Mouse (Mus musculus): ENCODE results near the gene Il9r. TPM values are rescaled to one million over a fixed set of nuclear protein-coding genes. Genes with fewer than 3 reads are reported as not detected.
A peak's percentile ranks its signal among the peaks of the same experiment; 100 is the strongest.

The Il9r gene
- polyA plus RNA-seq, 1 experiment: 27.6 TPM

DNA sequence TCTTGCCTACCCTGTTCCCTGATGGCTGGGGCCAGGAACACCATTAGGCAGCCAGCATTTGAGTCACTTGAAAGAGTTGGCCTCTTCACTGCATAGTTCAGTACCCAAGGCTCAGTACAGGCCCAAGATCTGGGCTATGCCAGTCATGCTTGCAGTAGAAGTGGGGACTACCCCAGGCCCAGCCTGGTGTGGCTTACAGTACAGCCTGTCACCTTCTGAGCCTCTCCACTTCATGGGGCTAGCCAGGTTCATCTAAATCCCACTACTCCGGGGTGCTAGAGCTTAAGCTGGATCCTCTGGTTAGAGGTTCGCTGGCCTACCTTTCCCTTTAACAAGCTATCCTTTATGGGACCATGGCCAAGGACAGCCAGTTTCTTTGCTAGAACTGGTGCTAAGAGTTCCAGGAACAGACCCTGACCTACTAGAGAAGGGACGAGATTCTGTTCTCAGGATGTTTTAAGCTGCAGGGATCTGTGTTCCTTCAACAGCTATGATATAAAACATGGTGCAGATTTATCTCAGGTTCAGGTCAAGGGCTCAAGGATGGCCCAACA is 28.3 kb upstream of the Il9r start:
- H3K4me3 ChIP-seq (ENCODE audit: extremely low read depth, insufficient read depth, insufficient read length): no peak overlapping the region
- peaks cover 17% of the 10 kb centered on the region for H3K36me3 ChIP-seq (ENCODE audit: control insufficient read depth, insufficient read depth, low read length)

DNA sequence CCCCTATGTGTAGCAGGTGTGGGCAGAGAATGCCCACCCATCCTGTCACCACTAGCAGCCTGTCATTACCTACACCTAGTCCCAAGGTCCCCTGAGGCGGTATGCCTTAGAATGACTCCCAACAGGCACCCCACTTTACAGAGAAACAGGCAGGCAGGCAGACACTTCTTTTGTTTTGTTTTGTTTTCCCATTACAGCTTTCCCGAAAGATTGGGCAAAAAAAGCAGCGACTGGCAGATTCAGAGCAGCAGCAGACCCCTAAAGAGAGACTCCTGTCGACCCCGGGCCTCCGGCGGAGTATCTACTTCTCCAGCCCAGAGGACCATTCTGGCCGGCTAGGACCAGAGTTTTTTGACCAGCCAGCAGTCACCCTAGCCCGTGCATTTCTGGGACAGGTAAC is 27.5 kb upstream of the Il9r start:
- H3K36me3 ChIP-seq (ENCODE audit: control insufficient read depth, insufficient read depth, low read length): peaks cover 10% of the 10 kb centered on the region
- no peaks in the 10 kb centered on the region for H3K27me3 ChIP-seq (ENCODE audit: control insufficient read depth, insufficient read depth, low read length)
- H3K27ac ChIP-seq (ENCODE audit: insufficient read depth, low read length): no peak overlapping the region
- TF ChIP-seq CTCF (IDR thresholded peaks at IDR 0.05; ENCODE audit: extremely low read depth, insufficient read depth, insufficient read length, insufficient replicate concordance) (no peak), POLR2A (IDR thresholded peaks at IDR 0.05; ENCODE audit: low read depth, low read length) (no peak)
- H3K4me1 ChIP-seq (ENCODE audit: control insufficient read depth, insufficient read depth, insufficient read length): peaks cover 12% of the 10 kb centered on the region
- DNase-seq (ENCODE audit: low read depth in 1 of 2, low spot score in 2 of 2): no peak
- no peak overlapping the region for H3K4me3 ChIP-seq (ENCODE audit: extremely low read depth, insufficient read depth, insufficient read length)
- WGBS: 96% methylated on average over 9 of the region's 9 CpGs

More for the DNA sequence above, 28.3 kb upstream of the Il9r start:
- peaks cover 6% of the 10 kb centered on the region for H3K4me1 ChIP-seq (ENCODE audit: control insufficient read depth, insufficient read depth, insufficient read length)
- DNase-seq (ENCODE audit: low read depth in 1 of 2, low spot score in 2 of 2): no peak
- WGBS: 93% methylated on average over 3 of the region's 3 CpGs
- no peak overlapping the region for H3K27ac ChIP-seq (ENCODE audit: insufficient read depth, low read length)
- no peaks in the 10 kb centered on the region for H3K27me3 ChIP-seq (ENCODE audit: control insufficient read depth, insufficient read depth, low read length)
- no peak for TF ChIP-seq CTCF (IDR thresholded peaks at IDR 0.05; ENCODE audit: extremely low read depth, insufficient read depth, insufficient read length, insufficient replicate concordance)
- TF ChIP-seq POLR2A (IDR thresholded peaks at IDR 0.05; ENCODE audit: low read depth, low read length): no peak

DNA sequence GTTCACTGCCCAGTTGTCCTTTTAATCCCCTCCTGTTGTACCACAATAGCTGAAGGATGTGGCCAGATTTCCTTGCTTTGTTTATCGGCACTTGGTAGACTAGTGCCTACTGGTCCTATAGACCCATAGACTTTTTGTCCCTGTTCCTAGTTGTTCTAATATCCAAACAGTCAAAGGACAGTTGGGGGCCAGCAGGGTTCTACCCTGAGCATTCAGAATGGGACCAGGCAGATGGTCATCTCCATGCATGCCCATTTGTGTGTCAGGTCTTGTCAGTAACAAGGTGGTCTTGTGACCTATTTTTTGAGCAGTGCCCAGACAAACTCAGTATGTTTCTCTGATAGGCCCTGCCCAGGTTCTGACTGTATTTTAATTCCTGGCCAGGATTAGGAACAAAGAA is 27.0 kb upstream of the Il9r start:
- Histone ChIP-seq H3K27ac (ENCODE audit: insufficient read depth, low read length) (no peak overlapping the region), H3K4me1 (ENCODE audit: control insufficient read depth, insufficient read depth, insufficient read length) (peaks cover 16% of the 10 kb centered on the region), H3K27me3 (ENCODE audit: control insufficient read depth, insufficient read depth, low read length) (peaks cover 3% of the 10 kb centered on the region; the same call in 1 of the 2 replicates), H3K4me3 (ENCODE audit: extremely low read depth, insufficient read depth, insufficient read length) (peak overlapping the region; percentile 86), H3K36me3 (ENCODE audit: control insufficient read depth, insufficient read depth, low read length) (peaks cover 9% of the 10 kb centered on the region)
- no peak for TF ChIP-seq CTCF (IDR thresholded peaks at IDR 0.05; ENCODE audit: extremely low read depth, insufficient read depth, insufficient read length, insufficient replicate concordance)
- TF ChIP-seq POLR2A (IDR thresholded peaks at IDR 0.05; ENCODE audit: low read depth, low read length): no peak
- DNase-seq (ENCODE audit: low read depth in 1 of 2, low spot score in 2 of 2): no peak
- WGBS: 28% methylated on average over 1 of the region's 1 CpGs

DNA sequence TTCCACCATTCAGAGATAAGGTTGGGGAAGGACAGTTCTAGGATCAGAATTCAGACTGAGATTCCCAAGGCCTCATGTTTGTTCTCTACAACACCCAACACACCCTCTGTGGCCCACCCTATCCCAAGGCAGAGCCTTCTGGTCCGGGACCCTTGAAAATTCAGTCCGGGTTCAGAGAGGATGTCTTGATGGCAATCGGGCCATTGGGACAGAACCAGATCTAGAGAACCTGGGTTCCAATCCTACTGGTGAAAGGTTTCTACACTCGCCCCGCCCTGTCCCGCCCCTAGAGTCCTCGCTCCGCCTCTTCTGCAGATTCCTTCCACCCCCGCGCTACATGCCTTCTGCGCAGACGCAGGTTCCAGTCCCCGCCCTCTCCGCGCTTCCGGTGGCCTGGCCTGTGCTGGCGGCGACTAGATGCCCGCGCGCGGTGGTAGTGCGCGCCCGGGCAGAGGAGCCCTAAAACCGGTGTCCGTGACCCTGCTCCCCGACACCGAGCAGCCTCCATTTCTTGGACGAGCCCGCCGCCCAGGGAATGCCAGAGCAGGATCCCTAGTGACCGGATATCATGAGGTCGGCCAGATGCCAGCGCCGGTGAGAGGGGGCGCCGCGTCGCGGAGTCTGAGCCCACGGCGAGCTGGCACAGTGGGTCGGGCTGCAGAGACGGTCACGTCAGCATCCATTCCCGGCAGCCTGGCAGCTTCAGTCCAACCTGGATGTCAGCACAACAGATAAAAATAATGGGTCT is 26.2 kb upstream of the Il9r start, which contains the start of gene Mpg:
Gene Mpg (plus strand): TSS at position 382 of the 748 bp plus-strand sequence.
- Histone ChIP-seq H3K27me3 (ENCODE audit: control insufficient read depth, insufficient read depth, low read length) (peaks cover 9% of the 10 kb centered on the region), H3K4me1 (ENCODE audit: control insufficient read depth, insufficient read depth, insufficient read length) (peaks cover 19% of the 10 kb centered on the region), H3K4me3 (ENCODE audit: extremely low read depth, insufficient read depth, insufficient read length) (peak within 1 kb of the TSS; percentile 86), H3K36me3 (ENCODE audit: control insufficient read depth, insufficient read depth, low read length) (peaks cover 5% of the 10 kb centered on the region), H3K27ac (ENCODE audit: insufficient read depth, low read length) (peak within 1 kb of the TSS; percentile 76)
- WGBS: 4% methylated on average over 47 of the region's 47 CpGs
- no peak for TF ChIP-seq CTCF (IDR thresholded peaks at IDR 0.05; ENCODE audit: extremely low read depth, insufficient read depth, insufficient read length, insufficient replicate concordance)
- TF ChIP-seq POLR2A (IDR thresholded peaks at IDR 0.05; ENCODE audit: low read depth, low read length): peak; percentile 94
- DNase-seq (ENCODE audit: low read depth in 1 of 2, low spot score in 2 of 2): peak; percentile 71 to 90

DNA sequence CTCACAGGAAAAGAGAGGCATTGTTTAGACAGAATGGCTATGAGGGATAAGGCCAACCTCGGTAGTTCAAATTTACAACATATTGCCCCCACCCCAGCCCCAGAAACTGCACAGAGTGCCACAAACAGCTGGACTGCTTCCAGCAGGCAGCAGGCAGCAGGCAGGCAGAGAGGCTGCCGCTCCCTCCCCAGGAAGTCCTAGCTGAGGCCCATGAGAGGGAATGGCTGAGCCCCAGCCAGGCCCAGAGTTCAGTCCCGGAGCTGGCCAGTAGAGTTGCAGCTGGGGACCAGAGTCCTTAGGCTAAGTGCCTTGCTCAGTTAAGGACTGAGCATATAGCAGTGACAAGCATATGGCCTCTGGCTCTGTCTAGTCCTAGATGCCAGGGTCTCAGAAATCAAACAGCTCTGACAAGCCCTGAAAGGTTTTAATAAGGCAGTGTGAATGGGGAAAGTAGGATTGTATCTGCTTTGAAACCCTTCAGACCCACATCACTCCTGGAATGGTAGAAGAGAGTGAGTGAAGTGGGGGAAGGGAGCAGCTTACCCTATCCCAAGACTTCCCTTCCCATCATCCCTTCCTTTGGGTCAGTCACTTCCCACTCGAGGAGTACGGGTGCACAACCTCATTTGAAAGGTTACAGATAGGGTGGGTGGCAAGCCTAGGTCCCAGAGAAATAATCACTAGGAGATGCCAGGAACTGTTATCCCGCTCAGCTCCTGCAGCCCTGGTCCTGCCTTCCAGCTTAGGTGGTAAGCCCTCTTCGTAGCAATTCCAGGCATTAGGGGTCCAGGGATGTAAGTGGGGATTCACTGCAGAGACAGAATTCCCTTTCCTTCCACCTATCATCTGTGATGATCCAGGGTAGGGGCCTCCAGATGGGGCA is 25.4 kb upstream of the Il9r start:
- H3K36me3 ChIP-seq (ENCODE audit: control insufficient read depth, insufficient read depth, low read length): peaks cover under 1% of the 10 kb centered on the region; the same call in 1 of the 2 replicates
- peak overlapping the region; percentile 32; the same call in 1 of the 2 replicates for H3K27ac ChIP-seq (ENCODE audit: insufficient read depth, low read length)
- no peak for DNase-seq (ENCODE audit: low read depth in 1 of 2, low spot score in 2 of 2)
- no peak overlapping the region for H3K4me3 ChIP-seq (ENCODE audit: extremely low read depth, insufficient read depth, insufficient read length)
- H3K27me3 ChIP-seq (ENCODE audit: control insufficient read depth, insufficient read depth, low read length): peaks cover 12% of the 10 kb centered on the region
- 55% methylated on average over 7 of the region's 7 CpGs for WGBS
- TF ChIP-seq CTCF (IDR thresholded peaks at IDR 0.05; ENCODE audit: extremely low read depth, insufficient read depth, insufficient read length, insufficient replicate concordance): no peak
- no peak for TF ChIP-seq POLR2A (IDR thresholded peaks at IDR 0.05; ENCODE audit: low read depth, low read length)
- peaks cover 22% of the 10 kb centered on the region for H3K4me1 ChIP-seq (ENCODE audit: control insufficient read depth, insufficient read depth, insufficient read length)

DNA sequence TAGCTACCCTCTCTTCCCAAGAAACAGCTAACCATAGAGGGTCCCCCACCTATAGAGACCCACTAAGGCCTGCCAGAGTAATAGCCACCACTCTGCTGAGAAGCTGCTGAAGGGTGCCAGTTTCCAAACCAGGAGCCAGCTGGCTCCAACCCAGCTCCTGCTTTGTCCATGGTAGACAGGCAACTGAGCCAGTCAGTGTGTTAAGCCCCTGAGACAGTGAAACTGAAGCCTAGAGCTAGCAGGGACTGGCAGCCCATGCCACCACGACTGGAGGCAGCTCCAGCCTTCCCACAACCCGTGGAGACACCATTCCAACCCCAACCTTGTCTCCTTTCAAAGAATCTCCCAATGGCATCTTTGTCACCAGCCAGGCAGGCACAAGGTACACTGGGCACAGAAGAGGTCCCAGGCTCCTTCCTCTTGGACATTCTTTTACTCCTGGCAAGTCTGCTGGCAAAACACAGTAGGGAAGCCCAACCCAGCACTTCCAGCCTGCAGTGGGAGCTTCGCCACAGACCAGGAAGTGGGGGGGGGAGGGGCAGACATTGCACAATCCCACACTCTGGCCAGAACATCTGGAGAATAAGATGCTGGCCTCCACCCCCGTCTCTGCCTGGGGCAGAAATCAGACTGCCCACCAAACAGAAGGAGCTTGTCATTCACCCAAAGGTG is 24.5 kb upstream of the Il9r start:
- Histone ChIP-seq H3K27me3 (ENCODE audit: control insufficient read depth, insufficient read depth, low read length) (peaks cover 12% of the 10 kb centered on the region), H3K4me1 (ENCODE audit: control insufficient read depth, insufficient read depth, insufficient read length) (peaks cover 22% of the 10 kb centered on the region), H3K36me3 (ENCODE audit: control insufficient read depth, insufficient read depth, low read length) (no peaks in the 10 kb centered on the region; the same call in 1 of the 2 replicates), H3K4me3 (ENCODE audit: extremely low read depth, insufficient read depth, insufficient read length) (no peak overlapping the region), H3K27ac (ENCODE audit: insufficient read depth, low read length) (peak overlapping the region; percentile 35; the same call in 1 of the 2 replicates)
- TF ChIP-seq POLR2A (IDR thresholded peaks at IDR 0.05; ENCODE audit: low read depth, low read length) (no peak), CTCF (IDR thresholded peaks at IDR 0.05; ENCODE audit: extremely low read depth, insufficient read depth, insufficient read length, insufficient replicate concordance) (no peak)
- no peak for DNase-seq (ENCODE audit: low read depth in 1 of 2, low spot score in 2 of 2)
- WGBS: 20% methylated on average over 4 of the region's 4 CpGs

Data from spleen, adult 2 months (tissue).